Mouse (Mus musculus) common myeloid progenitor, adult 5-6 weeks (primary cell): ENCODE measurements around the gene Casp7. TPM values are rescaled to one million over a fixed set of nuclear protein-coding genes. Genes with fewer than 3 reads are reported as not detected.
A peak's percentile ranks its signal among the peaks of the same experiment; 100 is the strongest.
"Not testable (repeated sequence)": the region's sequence is repeated elsewhere in the genome, so short reads cannot be mapped to it uniquely, and the experiment has no call there.

ENCODE experiments used
- ATAC-seq: replicated peaks from 2 replicates; pipeline ENCODE4 v1.8.0; 2016; ENCODE audit warnings: low read depth, mild to moderate bottlenecking, moderate TSS enrichment, inconsistent platforms; ENCODE audit not compliant: poor library complexity, severe bottlenecking
- total RNA-seq: library from RNA; stranded (forward); fragments of 200-1000, 187-1606 nt; gene quantifications from 2 replicates; pipeline ENCODE4 v1.2.3, GENCODE M21; 2017

The Casp7 gene
- 28.2 and 42.0 TPM in 2 replicates for total RNA-seq

DNA sequence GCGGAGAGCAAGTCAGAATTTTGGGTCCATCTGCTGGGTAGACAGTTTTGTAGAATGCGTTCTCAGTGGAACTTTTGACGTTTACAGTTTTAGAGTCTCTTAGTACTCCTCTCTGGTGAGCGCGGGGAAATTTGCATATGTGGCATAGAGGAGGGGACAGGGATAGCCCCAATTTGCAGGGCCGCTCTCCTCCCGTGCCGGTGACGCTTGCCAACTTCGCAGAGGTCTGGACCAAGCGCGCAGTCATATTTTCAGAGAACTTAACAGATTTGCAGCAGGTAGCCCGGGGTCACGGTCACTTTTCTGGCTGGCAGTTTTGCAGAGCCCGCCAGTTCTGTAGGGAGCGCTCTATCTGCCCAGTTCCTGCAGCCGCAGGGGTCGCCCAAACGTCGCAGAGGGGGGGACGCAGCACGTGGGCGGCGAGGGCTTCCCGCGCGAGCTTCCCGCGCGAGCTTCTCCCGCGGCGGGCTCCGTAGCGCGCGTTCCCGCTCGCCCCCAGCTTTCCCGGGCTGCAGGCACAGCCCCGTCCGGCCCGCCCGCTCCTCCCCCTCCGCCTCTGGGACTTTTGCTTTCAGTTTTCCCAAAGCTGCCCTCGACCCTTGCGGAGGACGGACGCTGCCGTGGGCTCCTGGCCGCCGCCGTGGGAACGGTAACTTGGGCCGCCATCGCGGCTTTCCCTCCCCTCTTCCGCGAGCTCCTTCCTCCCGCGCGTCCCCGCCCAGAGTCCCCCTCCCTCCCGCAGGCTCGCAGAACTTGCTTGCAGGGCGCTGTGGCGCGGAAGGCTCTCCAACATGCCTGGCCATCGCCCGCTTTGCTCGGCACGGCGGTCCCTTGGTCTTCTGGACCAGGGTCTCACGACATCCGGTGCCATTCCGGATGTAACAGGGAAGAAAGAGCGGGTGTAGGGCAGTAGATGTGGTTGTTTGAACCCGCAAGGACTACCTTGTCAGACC, at the start of gene Casp7:
Gene Casp7 (plus strand): TSS at position 461 of the 953 bp plus-strand sequence.
- peak; percentile 46 for ATAC-seq

DNA sequence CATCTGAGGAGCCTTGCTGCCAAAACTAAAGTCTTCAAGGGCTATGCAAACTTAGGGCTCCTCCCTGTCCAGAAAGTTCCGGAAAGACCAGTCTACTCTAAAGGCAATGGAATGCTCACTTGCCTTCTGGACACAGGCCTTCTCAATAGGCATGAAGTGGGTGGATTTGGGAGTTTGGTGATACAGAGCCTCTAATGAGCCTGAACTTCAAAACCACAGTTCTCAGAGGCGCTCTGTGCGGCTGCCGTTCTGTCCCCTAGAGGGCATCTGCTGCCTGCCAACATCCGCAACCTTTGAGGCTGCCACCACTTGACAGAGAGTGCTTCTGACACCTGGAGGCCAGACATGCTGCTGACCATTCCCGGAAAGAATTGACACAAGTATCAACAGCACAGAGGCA, 47.6 kb upstream of the Casp7 start:
- peak; percentile 74; the same call in 1 of the 2 replicates for ATAC-seq

DNA sequence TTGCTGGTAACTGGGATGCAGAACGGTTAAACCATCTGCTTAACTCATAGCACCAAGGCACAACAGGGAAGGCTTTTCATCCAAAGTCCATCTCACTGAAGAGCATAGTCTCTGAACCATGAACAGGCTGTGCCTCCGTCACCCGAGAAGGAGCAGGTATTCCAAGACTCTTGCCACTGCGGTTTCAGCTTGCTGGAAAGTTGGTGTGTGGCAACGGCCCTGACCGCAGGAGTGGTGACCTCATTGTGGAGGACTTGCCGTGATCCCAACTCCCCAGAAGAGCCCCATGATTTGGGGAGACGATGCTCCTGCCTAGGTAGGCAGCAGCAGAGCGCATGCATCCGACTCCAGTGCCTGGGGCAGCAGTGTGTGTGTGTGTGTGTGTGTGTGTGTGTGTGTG, 43.2 kb upstream of the Casp7 start:
- ATAC-seq = no peak

DNA sequence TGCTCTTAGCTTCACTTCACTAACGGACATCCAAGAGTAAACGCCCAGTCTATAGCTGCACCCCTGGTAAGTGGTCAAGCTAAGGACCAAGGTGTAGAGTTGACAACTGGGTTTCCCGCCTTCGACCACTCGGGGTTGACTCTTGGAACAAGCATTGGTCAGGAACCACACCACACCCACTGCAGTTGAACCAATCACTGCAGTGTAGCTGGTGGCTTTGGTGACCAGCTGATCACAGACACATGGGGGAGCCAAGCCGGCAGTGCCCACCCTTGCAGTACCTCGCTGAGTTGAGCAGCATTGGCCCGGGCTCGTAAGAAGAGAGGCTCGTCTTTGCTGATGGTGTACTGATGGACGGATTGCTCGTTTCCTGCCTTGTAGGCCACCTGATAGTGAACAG, 41.7 kb upstream of the Casp7 start:
- ATAC-seq = no peak

DNA sequence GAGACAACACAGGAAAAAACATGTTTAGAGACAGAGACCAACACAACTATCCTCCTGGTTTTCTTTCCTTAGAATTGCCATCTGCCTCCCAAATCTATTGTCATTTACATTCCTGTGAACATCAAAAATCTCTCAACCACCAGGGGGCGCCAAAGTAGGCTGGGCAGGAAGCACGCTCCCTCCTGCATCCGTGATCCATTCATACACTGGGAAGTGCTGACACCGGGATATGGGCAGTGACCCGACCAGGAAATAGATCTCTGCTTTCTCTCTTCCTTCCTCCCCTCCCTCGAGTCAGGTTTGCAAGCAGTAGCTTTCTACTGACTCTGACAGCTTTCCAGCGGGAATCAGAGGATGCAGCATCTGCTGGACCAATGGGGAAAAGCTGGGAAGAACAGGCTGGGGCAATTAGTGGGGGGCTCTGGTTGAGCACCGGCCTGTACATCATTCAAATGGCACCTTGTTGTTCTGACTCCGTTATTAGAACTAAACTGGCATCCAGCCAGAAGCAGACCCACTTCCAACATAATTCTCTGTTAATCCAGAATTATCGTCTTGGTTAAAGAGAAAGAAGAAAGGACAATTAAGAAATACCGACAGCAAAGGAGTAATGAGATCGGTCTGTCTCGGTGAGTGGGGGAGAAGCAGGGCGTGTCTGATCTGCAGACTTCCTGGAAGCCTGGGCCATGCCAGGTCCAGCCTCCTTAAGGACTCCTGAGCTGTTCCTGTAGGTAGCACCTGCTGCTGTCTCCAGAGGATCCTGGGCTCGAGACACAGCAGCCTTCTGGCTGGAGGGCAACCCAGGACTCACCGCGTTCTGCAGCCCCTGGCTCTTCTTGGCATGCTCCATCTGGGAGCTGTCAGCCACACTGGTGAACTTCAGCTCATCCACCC, 40.2 kb upstream of the Casp7 start:
- ATAC-seq = peak; percentile 63

DNA sequence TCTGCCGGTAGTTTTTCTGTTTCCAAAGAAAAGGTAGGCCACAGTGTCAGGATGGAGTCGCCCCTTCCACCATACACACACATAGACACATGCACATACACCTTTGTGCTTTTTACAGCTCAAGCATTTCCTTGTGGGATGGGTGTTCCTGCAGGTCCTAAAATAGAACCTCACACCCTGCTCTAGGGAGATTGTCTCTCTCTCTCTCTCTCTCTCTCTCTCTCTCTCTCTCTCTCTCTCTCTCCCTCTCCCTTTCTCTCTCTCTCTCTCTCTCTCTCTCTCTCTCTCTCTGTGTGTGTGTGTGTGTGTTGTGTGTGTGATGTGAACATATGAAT, 39.6 kb upstream of the Casp7 start:
- not testable (repeated sequence) for ATAC-seq

DNA sequence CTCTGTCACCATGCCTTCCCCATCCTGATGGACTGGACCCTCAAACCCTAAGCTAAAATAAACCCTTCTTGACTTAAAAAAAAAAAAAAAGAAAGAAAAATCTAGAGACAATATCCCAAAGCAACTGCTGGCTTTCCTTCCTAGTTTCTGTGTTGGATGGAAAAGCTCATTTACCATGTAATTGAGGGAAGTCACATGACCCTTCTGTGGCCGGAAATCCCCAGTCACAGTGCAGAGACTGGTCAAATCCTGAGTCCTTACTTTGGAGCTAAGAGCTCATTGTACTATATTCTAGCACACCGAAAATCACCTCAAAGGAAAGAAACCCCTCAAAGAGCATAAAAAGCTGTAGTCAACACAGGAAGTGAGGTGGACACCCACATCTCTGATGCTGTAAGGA, 38.0 kb upstream of the Casp7 start:
- no peak for ATAC-seq

DNA sequence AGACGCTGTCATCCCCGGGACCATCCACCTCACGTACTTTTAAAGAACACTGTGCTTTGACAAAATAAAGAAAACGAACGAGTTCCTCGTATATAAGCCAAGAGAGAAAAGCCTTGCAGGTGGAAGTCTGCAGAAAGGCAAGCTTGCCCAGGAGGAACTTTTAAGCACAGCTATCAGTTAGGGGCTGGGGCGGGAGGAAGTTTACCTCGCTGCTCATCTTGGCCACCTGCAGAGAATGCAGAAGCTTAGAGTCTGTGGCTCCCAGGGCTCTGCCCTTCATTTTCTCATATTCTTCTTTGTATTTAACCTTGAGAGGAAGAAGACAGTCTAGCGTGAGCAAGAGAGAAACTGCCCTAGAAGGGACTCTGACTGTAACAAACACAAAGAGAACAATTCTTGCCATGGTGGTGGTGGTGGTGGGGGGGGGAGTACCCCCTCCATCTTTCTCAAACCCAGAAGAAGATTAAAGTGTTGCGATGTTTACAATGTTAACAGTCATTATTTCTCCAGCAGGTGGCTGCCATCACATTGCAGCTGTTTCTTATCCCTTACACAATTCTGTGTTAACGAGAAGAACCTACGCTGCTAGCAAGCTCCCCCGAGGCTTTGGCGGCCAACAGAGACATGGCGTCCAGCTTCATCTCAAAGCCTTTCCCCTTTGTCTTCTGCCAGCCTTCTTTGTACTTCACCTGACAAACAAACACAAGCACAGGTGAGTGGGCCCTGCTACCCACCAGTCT, 33.0 kb upstream of the Casp7 start:
- ATAC-seq = no peak

DNA sequence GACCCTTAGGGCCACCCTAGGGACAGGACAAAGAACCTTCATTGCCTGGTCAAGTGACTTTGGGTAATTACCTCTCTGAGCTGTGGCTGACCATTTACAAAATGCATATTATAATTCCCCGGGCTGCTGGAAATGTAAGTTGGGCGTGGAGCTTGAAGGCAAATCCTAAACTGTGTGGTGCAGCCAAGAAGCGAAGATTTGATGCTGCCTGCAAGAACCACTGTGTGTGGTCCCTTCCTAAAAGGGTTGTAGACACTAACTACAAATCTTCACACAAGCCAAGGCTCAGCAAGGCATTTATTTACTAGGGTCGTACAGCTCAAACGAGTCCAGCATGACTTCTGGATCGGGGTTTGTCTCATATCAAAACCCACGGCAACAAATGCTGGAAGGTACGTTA, 32.4 kb upstream of the Casp7 start:
- ATAC-seq = no peak

DNA sequence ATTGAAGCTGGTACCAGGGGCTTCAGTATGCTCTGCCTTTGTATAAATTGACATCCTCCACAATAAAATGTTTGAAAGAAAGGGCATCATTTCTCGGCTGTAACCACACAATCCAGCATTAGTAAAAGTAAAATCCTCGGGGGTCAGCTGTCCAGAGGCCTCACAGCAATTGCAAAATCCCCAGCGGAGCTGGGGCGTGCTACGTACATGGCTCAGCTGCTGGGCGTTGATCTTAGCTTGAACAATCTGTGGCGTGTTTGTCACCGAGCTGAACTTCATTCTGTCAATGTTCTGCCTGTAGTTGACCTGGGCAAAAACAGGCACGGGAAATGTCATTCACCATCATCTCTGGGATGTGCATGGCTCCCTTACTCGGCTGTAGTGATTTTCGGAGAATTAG, 30.8 kb upstream of the Casp7 start:
- no peak for ATAC-seq

DNA sequence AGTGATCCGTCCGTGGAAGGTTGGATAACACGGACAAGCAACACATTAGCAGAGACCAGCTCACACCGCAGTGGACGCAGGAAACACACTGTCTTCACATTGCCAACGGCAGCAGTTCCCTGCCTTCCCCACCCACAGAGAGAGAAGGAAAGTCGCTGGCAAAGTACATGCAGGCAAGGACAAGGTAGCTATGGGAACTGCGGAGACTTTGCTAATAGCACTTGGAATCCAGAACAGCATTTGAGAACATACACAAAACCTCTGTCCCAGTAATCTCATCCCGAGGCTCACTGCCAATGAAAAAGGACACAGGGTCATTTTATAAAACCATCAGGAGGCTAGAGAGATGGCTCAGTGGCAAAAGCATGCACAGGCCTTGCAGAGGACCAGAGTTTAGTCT, 30.3 kb upstream of the Casp7 start:
- ATAC-seq = no peak

DNA sequence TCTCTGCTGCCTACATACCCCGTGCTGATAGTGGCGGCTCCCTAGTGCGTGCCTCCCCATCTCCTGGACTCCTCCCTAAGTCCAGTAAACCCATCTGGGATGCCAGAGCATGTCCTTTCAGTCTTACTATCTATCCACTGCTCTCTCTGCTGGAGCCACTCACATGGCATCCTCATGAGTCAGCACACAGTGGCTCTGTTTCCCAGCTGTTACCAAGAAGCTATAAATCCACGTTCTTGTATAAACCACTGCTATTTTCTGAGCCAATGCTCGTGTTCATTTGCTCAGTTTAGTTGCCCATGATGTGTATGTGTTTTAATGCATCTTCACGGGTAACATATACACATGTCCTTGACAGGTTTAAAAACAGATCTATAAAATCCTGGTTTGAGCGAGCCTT, 29.2 kb upstream of the Casp7 start:
- ATAC-seq = no peak

DNA sequence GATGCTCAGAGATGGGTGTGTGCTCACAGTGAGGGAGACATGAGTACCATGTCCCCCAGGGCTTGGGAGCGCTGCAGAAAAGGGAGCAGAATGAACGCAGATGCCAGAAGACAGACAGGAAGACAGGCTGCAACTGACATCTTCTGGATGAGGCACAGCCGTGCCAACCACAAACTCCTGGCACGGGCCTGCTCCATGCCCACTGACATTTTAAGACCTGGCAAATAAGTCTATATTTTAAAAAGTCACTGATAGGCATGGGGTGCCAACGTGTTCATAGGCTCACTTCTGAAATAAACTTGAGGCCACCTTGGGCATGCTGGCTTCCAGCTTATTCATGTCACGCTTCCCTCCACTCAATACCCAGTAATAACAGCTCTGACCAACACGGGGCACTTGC, 28.0 kb upstream of the Casp7 start:
- ATAC-seq = no peak

DNA sequence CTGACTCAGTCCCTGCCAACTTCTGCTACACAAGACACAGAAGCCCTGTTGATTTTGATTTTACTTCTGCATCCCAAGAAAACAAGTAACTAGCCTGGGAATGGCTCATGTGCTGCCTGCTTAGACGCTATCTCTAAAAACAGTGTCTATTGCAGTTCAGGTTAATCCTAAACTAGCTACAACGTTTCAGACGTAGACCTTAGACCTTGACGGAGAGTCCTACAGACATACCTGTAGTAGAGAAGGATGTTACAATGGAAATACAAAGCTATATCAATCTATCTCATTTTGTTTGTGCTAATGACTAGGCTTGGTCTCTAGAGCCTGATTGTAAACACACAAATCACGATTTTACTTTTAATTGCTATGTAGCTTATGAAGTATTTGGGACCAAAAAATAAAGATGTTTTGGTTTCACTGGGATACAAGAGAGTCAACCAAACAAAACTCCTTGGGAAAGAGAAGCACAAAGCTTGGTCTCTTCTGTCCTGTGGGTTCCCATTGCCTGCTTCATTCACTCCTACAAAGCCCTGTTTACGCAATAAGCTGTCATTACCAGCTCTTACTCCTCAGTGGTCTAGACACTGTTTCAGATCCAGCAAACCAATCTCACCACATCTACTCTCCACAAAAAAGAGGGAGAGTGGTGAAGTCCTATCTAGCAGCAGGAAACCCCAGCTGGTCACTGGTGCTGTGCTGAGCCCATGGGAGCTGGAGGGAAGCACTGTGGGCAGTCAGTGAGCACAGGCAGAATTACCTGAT, 26.4 kb upstream of the Casp7 start:
- ATAC-seq = peak; percentile 67

DNA sequence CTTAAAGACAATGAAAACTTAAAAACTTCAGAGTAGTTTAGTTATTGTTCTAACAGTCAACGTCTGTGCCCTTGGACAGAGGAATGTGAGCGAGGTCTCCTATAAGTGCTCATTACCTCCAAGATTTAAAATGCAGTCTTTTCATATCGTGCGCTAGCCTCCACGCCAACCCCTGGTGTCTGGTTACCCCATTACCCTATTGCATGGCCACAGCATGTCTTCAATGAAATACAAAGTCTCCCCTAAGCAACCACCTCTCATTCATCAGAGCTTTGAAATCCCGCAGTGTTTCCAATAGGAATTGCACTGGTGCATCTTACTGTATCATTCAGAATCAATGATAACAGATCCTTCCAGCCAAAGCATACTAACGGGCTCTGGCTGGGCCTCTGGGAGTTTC, 24.7 kb upstream of the Casp7 start:
- ATAC-seq = no peak

DNA sequence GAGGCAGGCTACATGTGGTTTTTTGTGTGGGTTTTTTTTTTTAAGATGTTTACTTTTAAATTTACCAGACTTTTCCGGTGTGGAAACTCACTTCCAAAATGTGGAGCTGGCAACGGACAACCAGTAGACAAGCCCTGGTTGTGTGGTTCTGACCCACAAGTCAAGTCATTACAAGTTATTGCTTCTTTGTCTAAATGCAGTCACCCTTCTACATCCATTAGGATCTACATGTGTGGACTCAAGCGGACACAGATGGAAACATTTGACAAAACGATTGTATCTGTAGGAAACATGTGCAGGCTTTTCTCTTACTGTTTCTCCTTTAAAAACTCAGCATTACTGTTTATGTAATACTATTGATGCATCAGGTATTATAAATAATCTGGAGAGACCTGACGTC, 23.7 kb upstream of the Casp7 start:
- no peak for ATAC-seq

DNA sequence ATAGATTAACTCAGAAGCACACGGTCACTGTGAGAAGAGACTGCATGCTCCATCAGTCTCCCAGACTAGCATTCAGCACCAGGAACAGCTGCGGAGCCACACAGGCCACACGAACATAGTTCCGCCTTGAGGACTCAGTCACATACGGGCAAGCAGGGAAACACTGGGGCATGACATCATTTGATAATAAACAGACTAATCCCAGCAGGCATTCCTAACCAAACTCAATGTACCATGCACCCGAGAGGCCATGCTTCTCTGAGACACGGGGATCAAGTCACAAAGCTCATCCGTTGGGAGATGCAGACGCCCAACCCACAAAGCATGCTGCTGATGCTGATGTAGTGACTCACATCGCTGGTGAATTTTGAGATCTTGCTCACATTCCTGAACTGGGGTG, 22.9 kb upstream of the Casp7 start:
- no peak for ATAC-seq

DNA sequence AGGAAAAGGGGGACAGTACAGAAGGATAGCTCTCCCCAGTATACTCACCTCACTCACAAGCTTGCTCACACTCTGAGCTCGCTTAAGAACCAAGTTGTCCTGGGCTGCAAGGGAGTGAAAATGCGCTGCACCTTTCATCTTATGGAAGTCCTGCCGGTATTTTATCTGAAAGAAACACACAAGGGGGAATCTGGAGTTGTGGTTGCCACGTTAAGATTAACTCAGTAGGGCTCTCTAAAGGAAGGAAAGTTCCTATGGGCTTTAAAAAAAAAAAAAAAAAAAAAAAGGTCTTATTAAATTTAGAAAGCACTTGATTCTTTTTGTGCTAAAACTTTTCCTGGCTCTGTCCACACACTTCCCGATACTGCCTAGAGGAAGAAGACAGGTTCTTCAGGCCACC, 18.9 kb upstream of the Casp7 start:
- no peak for ATAC-seq

DNA sequence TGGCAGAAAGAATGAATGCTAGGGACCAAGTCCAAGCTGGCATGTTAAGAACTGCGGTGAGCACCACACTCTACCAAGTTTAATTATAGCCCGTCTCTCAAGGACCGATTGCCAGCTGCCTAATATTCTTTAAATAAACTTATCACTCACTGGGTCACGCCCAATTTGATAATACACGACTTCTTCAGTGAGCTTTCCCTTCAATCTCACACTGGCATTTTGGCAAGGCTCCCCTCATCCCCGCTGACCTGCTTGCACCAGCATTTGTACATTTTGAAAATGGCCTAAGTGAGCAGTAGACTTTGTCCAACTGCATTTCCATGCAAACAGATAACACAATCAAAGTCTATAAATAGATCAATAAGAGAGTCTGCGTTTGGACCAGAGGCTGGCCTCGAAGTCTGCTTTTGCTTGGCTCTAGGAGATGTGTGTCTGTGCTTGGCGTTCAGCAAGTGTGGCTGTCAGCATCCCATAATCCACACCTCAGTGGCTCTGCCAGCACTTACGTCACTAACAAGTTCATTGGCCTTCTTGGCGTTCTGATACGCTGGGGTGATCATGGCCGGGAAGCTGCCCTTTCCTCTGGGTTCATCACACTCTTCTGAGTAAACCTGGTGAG, 18.3 kb upstream of the Casp7 start:
- no peak for ATAC-seq
